7 mouse cellular contexts compared by ENCODE assay signal in the genomic region with DNA sequence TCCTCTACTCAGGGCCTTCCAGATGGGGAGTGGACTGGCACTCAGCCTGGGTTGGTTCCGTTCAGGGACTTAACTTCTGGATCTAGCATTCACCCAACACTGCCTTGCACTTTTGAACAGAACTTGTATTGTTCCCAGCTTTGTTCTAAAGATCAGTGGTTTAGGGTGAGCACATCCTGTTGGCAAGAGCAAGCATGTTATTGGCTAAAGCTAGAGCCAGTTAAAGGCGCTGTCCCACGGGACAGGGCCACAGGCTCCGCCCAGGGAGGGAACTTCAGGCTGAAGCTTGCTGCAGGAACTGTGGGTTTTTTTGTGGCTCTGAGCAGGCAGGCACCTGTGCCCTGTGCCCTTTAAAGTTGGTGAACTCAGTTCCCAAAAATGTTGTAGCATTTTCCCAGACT. TPM values are rescaled to one million over a fixed set of nuclear protein-coding genes. Genes with fewer than 3 reads are reported as not detected.
A peak's percentile ranks its signal among the peaks of the same experiment; 100 is the strongest.
DNase-seq lines count a peak whose midpoint lies in the region; ATAC-seq and TF ChIP-seq lines count a peak whose summit lies in the region.

No protein-coding gene starts in this region.

- DNase-seq in B cell, adult 2 months: peak; percentile 90 to 92
- peak; percentile 78 for DNase-seq in Muller cell, postnatal 12 days (ENCODE audit: inconsistent ontology term)
- DNase-seq in forelimb bud, embryonic 11.5 days (ENCODE audit: low read depth, low spot score): peak; percentile 23
- peak; percentile 74 for DNase-seq in lung, embryonic 14.5 days
- DNase-seq in spleen, postnatal 4 days (ENCODE audit: low spot score in 2 of 2): peak; percentile 78 to 82
- no peak for DNase-seq in right cerebral cortex, postnatal 10 days (ENCODE audit: low spot score in 2 of 2)

- no peaks in the 10 kb centered on the region for H3K9me3 ChIP-seq in lung, embryonic 14.5 days (ENCODE audit: low read depth, low read length)

- no peak overlapping the region for H3K9ac ChIP-seq in lung, embryonic 14.5 days

- no peaks in the 10 kb centered on the region for H3K27me3 ChIP-seq in lung, embryonic 14.5 days (ENCODE audit: insufficient read depth, low read length)

- no peaks in the 10 kb centered on the region for H3K36me3 ChIP-seq in lung, embryonic 14.5 days (ENCODE audit: insufficient read depth)

- peak; percentile 90 for ATAC-seq in inflammation-experienced regulatory T-cells, adult 6 months
- ATAC-seq in lung, embryonic 14.5 days (ENCODE audit: insufficient read depth): peak; percentile 53; the same call in 1 of the 2 replicates

- no peak overlapping the region for H3K27ac ChIP-seq in lung, embryonic 14.5 days (ENCODE audit: low read depth)

- H3K4me1 ChIP-seq in lung, embryonic 14.5 days (ENCODE audit: insufficient read depth): peaks cover 13% of the 10 kb centered on the region

- 45% methylated on average over 4 of the region's 4 CpGs for WGBS in lung, embryonic 14.5 days

- H3K4me2 ChIP-seq in lung, embryonic 14.5 days: no peak overlapping the region

- no peak overlapping the region for H3K4me3 ChIP-seq in lung, embryonic 14.5 days (ENCODE audit: low read depth, low read length)

- no peak for TF ChIP-seq CTCF in lung, embryonic 14.5 days (IDR thresholded peaks at IDR 0.05; ENCODE audit: low read depth)

RNA-seq across cellular contexts. Expression of gene Herpud1, which starts 22.9 kb away (rescaled TPM):
- 100 to 1,000 TPM in 2 of 3 experiments, 10 to 100 TPM in 1; 75.9 to 149 (median 110) TPM for polyA plus RNA-seq in inflammation-experienced regulatory T-cells, adult 6 months (2017; shearing (Covaris generic))
- polyA plus RNA-seq in lung, embryonic 14.5 days (2014; fragmentation: Nextera tagmentation; extraction: Ambion mirVana): 97.9 and 111 TPM in 2 replicates

RNA-seq across cellular contexts. Expression of gene Slc12a3, which starts 34.3 kb away (rescaled TPM):
- polyA plus RNA-seq in inflammation-experienced regulatory T-cells, adult 6 months (2017; shearing (Covaris generic)): under 1 TPM in 1 of 3 experiments, not detected in 2; 0.20 TPM
- not detected in 2 replicates for polyA plus RNA-seq in lung, embryonic 14.5 days (2014; fragmentation: Nextera tagmentation; extraction: Ambion mirVana)

Comparison
In these comparisons a context has a peak if more than half of its experiments do, and no peak if none do; other contexts are left out.
1. DNase-seq: peak in B cell, adult 2 months (2 of 2), Muller cell, postnatal 12 days (single experiment), forelimb bud, embryonic 11.5 days (single experiment), lung, embryonic 14.5 days (single experiment) and spleen, postnatal 4 days (2 of 2); none in right cerebral cortex, postnatal 10 days (0 of 2).